Mouse (Mus musculus) ES-E14 (cell line): ENCODE measurements around the gene Trp53rka. TPM values are rescaled to one million over a fixed set of nuclear protein-coding genes. Genes with fewer than 3 reads are reported as not detected.

Experiments used
- DNase-seq: peaks from one replicate; pipeline ENCODE4 v3.0.0-alpha.2; 2013; ENCODE audit warnings: low read depth, low spot score
- H3K27ac ChIP-seq: 2 replicates; pipeline ENCODE4 v1.5.1; 2012; ENCODE audit warnings: low read depth, mild to moderate bottlenecking, low read length, moderate library complexity, mixed read lengths; ENCODE audit not compliant: poor library complexity, insufficient read depth, severe bottlenecking
- H3K36me3 ChIP-seq: 2 replicates; pipeline ENCODE4 v1.6.1; 2012; ENCODE audit warnings: mild to moderate bottlenecking, low read length, moderate library complexity, mixed read lengths; ENCODE audit not compliant: control insufficient read depth, poor library complexity, insufficient read depth, severe bottlenecking
- H3K4me1 ChIP-seq, 2 experiments: fragments of 150-350 bp in 1 of 2; sonication (generic) in 1 of 2; 2 replicates each; pipeline ENCODE4 v1.6.1; 2012; ENCODE audit warnings: low read length in 2 of 2, mild to moderate bottlenecking in 1 of 2, mixed read lengths in 1 of 2; ENCODE audit not compliant: control insufficient read depth in 2 of 2, insufficient read depth in 2 of 2, poor library complexity in 1 of 2
- H3K4me3 ChIP-seq, 2 experiments: fragments of 150-350 bp in 1 of 2; sonication (generic) in 1 of 2; 2 replicates each; pipeline ENCODE4 v1.5.1; 2012; ENCODE audit warnings: low read length in 2 of 2, low read depth in 1 of 2, mild to moderate bottlenecking in 1 of 2, mixed read lengths in 1 of 2; ENCODE audit not compliant: insufficient read depth in 1 of 2, poor library complexity in 1 of 2, severe bottlenecking in 1 of 2
- H3K9ac ChIP-seq: 2 replicates; pipeline ENCODE4 v1.6.1; 2012; ENCODE audit warnings: low read depth, mild to moderate bottlenecking, low read length, mixed read lengths; ENCODE audit not compliant: poor library complexity, insufficient read depth, severe bottlenecking
- H3K9me3 ChIP-seq: fragments of 150-350 bp; sonication (generic); 2 replicates; pipeline ENCODE4 v1.6.1; 2012; ENCODE audit warnings: low read depth, mild to moderate bottlenecking, low read length; ENCODE audit not compliant: control insufficient read depth, insufficient read depth
- CHD2 ChIP-seq: IDR thresholded peaks from 2 replicates; pipeline ENCODE4 v1.6.1; 2014; ENCODE audit warnings: mild to moderate bottlenecking, low read depth, low read length, inconsistent platforms
- HCFC1 ChIP-seq: IDR thresholded peaks from 2 replicates; pipeline ENCODE4 v1.6.1; 2012; ENCODE audit warnings: low read length, inconsistent platforms, borderline replicate concordance; ENCODE audit not compliant: insufficient read depth
- MAFK ChIP-seq: IDR thresholded peaks from 2 replicates; pipeline ENCODE4 v1.6.1; 2014; ENCODE audit warnings: mild to moderate bottlenecking, low read depth, low read length, inconsistent platforms; ENCODE audit not compliant: insufficient read depth
- ZC3H11A ChIP-seq: IDR thresholded peaks from 2 replicates; pipeline ENCODE4 v1.6.1; 2012; ENCODE audit warnings: low read depth, mild to moderate bottlenecking, inconsistent platforms, low read length, borderline replicate concordance
- ZNF384 ChIP-seq: IDR thresholded peaks from 2 replicates; pipeline ENCODE4 v1.6.1; 2012; ENCODE audit warnings: low read depth, low read length, inconsistent platforms
- in situ Hi-C, 2 experiments: fragments of 600-800 bp; cut with MboI; formaldehyde crosslinking; loops; one replicate each; pipeline ENCODE4 v1.15.1; 2025; ENCODE audit warnings: low sequenced_read_pairs in 2 of 2, inconsistent platforms in 1 of 2; ENCODE audit not compliant: unreplicated experiment in 2 of 2
- total RNA-seq: library from RNA; depleted of rRNA; stranded (reverse); fragments of 300-350 nt; gene quantifications from 2 replicates; pipeline ENCODE4 v1.2.3, GENCODE M21; 2012

Trp53rka gene
- total RNA-seq, 1 experiment = 22.0 TPM

DNA sequence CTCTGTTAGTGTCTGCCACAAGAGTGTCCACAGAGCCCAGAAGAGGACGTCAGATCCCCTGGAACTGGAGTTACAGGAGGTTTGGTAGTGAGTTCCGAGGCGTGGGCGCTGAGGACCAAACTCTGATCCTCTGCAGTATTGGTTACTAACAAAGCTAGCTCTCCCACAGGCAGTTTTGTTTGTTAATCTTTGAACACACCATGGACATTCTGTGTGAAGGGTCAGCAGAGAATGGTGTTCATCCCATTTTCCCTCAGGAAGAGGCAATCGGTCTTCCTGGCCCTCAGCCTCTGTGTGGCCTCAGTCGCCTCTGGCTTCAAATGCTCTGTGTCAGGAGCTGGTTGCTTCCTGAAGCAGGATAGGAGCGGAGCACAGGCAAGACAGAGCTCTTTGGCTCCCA, 17.7 kb downstream of the Trp53rka start:
- no peak overlapping the region for H3K4me3 ChIP-seq
- no peaks in the 10 kb centered on the region for H3K9me3 ChIP-seq
- no peaks in the 10 kb centered on the region for H3K4me1 ChIP-seq
- H3K27ac ChIP-seq = no peak overlapping the region
- H3K36me3 ChIP-seq = no peaks in the 10 kb centered on the region
- no peak overlapping the region for H3K9ac ChIP-seq
- TF ChIP-seq CHD2 = no peak
- no peak for TF ChIP-seq ZNF384
- TF ChIP-seq ZC3H11A = no peak
- TF ChIP-seq MAFK = no peak
- in situ Hi-C loops = no loop called here
- no peak for DNase-seq

DNA sequence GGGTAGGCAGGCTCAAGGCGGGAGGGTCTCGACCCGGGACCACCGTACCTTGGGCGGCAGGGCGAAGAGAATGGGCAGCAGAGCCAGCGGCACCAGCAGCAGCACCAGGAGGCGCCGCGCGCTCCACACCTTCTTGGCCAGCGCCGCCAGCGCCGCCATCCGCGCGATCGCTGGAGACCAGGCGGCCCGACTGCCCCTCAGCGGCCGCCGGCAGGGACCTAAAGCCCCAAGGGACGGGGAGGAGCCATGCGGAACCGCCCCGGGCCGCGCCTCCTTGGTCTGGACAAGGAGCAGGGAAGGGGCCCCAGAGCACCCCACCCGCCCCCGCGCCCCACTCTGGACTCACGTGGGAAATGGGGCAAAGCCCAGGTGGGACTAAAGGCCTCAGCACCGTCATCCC, 20.1 kb downstream of the Trp53rka start, which contains the start of gene Slc13a3:
Gene Slc13a3 (minus strand): TSS at position 228 of the 400 bp plus-strand sequence.
- Histone ChIP-seq H3K4me1 (no peaks in the 10 kb centered on the region), H3K27ac (no peak within 1 kb of the TSS)
- in situ Hi-C loops = no loop called here

DNA sequence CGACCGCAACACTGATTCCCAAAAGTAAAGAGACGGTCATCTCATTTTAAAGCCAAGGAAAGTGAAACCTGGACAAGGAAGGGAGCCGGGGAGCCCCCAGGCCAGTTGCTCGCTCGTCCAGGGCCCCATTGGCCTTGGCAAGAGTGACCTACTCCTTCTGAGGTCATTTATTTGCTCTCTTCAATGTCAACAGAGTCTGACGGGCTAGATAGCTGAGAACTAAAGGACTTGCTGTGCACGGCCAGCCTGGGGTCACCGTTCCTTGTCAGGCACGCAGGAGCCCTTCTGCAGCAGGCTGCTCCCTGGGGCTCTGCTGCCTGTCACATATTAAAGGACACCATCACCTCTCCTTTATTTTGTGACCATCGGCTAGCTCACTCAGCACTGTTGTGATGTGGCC, 21.2 kb downstream of the Trp53rka start:
- H3K4me1 ChIP-seq = no peaks in the 10 kb centered on the region
- no peak for DNase-seq

More for the DNA sequence above, 20.1 kb downstream of the Trp53rka start, which contains the start of gene Slc13a3:
- no peak for DNase-seq
- peak within 1 kb of the TSS; percentile 67; the same call in 1 of the 2 replicates for H3K9ac ChIP-seq
- H3K4me3 ChIP-seq = peak within 1 kb of the TSS; percentile 56 to 63; a peak in 3 of 4 replicates
- no peaks in the 10 kb centered on the region for H3K9me3 ChIP-seq
- TF ChIP-seq HCFC1 = no peak
- no peak for TF ChIP-seq ZNF384
- TF ChIP-seq ZC3H11A = no peak
- no peak for TF ChIP-seq CHD2
- TF ChIP-seq MAFK = no peak
- H3K36me3 ChIP-seq = no peaks in the 10 kb centered on the region

DNA sequence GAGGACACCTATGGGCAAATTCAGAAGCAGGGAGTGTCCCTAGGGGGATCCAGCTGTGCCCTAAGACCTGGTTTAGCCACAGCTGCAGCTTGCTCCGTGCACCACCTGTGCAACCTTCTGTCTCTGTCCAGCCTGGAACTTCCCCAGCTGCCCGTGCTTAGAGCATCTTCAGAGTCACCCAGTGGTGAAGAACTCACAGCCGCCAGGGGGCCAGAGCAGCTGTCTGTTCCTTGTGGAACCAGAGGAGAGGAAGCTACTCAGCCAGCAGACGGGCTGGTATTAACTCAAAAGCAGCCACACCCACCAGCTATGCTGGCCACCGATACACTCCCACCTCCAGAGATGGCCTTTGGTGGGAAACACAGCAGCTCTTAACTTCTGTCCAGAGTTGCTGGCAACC, 23.0 kb downstream of the Trp53rka start:
- H3K27ac ChIP-seq = no peak overlapping the region
- in situ Hi-C loops = no loop called here

More for the DNA sequence above, 21.2 kb downstream of the Trp53rka start:
- no peaks in the 10 kb centered on the region for H3K9me3 ChIP-seq
- H3K9ac ChIP-seq = no peak overlapping the region
- no peaks in the 10 kb centered on the region for H3K36me3 ChIP-seq
- no peak overlapping the region for H3K4me3 ChIP-seq
- no peak for TF ChIP-seq MAFK
- no peak for TF ChIP-seq CHD2
- TF ChIP-seq HCFC1 = no peak
- TF ChIP-seq ZNF384 = no peak
- H3K27ac ChIP-seq = no peak overlapping the region
- in situ Hi-C loops = no loop called here

More for the DNA sequence above, 23.0 kb downstream of the Trp53rka start:
- no peaks in the 10 kb centered on the region for H3K9me3 ChIP-seq
- H3K9ac ChIP-seq = no peak overlapping the region
- H3K4me1 ChIP-seq = no peaks in the 10 kb centered on the region
- H3K4me3 ChIP-seq = no peak overlapping the region
- TF ChIP-seq ZNF384 = no peak
- no peak for TF ChIP-seq CHD2
- no peak for TF ChIP-seq MAFK
- TF ChIP-seq ZC3H11A = no peak
- TF ChIP-seq HCFC1 = no peak
- H3K36me3 ChIP-seq = no peaks in the 10 kb centered on the region
- no peak for DNase-seq
